Mouse (Mus musculus): ENCODE measurements around the gene Ccdc83.
"Not testable (repeated sequence)": the region's sequence is repeated elsewhere in the genome, so short reads cannot be mapped to it uniquely, and the experiment has no call there.

The Ccdc83 gene

DNA sequence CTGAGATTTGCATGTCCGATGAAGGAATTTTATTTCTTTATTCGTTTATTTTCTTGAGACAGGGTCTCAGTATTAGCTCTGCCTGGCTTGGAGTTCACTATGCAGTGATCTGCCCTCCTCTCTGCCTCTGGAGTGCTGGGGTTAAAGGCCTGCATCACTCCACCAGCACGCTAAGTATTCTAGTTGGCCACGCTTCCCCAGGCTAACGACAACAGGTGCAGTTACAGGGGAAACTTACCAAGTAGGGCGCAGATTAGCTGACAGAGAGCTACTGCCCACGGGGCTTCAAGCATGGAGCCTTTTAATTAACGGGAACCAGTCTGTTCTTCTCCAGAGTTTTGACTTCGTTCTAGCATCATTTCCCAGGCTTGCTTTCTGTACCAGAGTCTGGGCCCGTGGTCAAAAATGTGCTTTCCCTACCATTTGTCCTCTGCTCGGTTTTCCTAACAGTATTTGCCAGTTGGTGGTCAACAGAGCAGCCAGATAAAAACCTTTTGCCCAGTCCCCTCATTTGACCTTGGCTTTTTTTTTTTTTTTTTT, 9.1 kb upstream of the Ccdc83 start:
- in situ Hi-C loops (cut with MboI; ENCODE audit: low pct_unique_long_range_greater_than_20kb in 1 of 2, low sequenced_read_pairs in 2 of 2, unreplicated experiment in 1 of 2), result no loop called here

DNA sequence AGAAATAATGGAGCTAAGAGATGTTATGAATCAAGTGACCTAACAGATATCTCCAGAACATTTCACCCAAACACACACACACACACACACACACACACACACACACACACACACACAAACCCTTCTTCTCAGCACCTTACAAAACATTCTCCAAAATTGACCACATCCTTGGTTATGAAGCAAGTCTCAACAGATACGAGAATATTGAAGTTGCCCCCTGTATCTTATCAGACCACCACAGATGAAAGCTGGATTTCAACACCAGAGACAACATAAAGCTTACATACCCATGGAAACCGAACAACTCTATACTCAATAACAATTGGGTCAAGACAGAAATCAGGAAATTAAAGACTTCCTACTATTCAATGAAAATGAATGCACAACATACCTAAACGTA, 4.6 kb upstream of the Ccdc83 start:
- in situ Hi-C loops (cut with MboI; ENCODE audit: low pct_unique_long_range_greater_than_20kb in 1 of 2, low sequenced_read_pairs in 2 of 2, unreplicated experiment in 1 of 2), result no loop called here

GRCm38 (mm10) chr7:90261902-90262599, 3.5 kb downstream of the Ccdc83 start:
- in situ Hi-C loops (cut with MboI; ENCODE audit: low pct_unique_long_range_greater_than_20kb in 1 of 2, low sequenced_read_pairs in 2 of 2, unreplicated experiment in 1 of 2), result no loop called here

- in situ Hi-C loops (cut with MboI; ENCODE audit: low pct_unique_long_range_greater_than_20kb in 1 of 2, low sequenced_read_pairs in 2 of 2, unreplicated experiment in 1 of 2), result no loop called here
These were observed 5.7 kb downstream of the Ccdc83 start for GRCm38 (mm10) chr7:90259899-90260298.

DNA sequence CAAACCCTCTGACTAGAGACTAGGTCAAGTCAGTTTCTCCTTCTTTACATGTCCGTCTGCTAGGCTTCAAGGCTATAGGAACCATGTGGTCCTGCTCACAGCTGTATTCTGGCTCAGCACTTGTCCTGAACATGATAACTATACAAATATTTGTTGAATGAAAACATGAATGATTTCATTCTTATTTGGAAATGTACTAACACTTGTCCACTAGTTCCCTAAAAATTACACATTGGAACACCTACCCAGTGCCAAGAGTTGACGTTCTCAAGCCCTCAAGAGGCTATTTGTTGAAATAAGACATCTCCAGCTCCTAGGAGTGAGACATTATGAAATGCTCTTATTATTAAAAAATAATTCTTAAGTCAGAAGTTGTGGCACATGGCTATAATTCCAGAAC, 6.9 kb downstream of the Ccdc83 start:
- in situ Hi-C loops (cut with MboI; ENCODE audit: low pct_unique_long_range_greater_than_20kb in 1 of 2, low sequenced_read_pairs in 2 of 2, unreplicated experiment in 1 of 2), result no loop called here

DNA sequence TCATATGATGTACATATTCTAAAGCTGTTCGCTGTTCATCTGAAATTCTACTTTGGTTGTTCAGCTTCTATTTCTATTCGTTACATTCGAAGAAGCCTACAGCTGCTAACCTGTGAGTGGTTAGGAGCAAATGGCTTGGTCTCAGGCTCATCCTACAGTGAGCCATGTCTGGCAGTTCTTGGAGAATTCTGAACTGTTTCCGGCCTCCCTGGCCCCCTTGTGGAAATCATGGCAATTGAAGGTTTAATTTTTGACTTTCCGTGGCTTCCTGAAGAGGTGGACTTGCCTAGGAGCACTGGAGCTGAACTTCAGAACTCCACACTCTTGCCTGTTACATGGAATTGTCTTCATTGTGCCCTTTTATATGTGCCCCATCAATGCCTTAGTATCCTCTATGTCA, 12.6 kb downstream of the Ccdc83 start:
- in situ Hi-C loops (cut with MboI; ENCODE audit: low pct_unique_long_range_greater_than_20kb in 1 of 2, low sequenced_read_pairs in 2 of 2, unreplicated experiment in 1 of 2), result no loop called here

GRCm38 (mm10) chr7:90243643-90244042, 21.9 kb downstream of the Ccdc83 start:
- in situ Hi-C loops (cut with MboI; ENCODE audit: low pct_unique_long_range_greater_than_20kb in 1 of 2, low sequenced_read_pairs in 2 of 2, unreplicated experiment in 1 of 2), result no loop called here

DNA sequence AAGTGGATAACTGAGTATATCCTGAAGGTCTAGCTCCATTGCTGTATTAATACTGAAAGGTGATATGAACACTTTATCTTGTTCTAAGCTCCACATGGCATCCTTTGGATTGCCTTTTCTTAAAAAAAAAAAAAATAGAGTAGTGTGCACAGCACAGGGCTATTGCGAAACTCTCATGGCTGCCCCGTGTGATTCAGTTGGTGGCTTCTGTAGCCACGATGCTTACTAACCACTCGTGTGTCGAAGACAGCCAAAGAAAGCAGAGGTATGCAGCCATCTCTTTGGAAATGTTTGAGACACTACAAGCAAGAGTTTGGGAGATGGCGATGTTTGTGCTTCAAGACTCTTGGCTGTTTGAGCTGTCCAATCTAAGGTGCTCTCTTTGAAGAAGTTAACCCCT, 22.4 kb downstream of the Ccdc83 start:
- in situ Hi-C loops (cut with MboI; ENCODE audit: low pct_unique_long_range_greater_than_20kb in 1 of 2, low sequenced_read_pairs in 2 of 2, unreplicated experiment in 1 of 2), result no loop called here

DNA sequence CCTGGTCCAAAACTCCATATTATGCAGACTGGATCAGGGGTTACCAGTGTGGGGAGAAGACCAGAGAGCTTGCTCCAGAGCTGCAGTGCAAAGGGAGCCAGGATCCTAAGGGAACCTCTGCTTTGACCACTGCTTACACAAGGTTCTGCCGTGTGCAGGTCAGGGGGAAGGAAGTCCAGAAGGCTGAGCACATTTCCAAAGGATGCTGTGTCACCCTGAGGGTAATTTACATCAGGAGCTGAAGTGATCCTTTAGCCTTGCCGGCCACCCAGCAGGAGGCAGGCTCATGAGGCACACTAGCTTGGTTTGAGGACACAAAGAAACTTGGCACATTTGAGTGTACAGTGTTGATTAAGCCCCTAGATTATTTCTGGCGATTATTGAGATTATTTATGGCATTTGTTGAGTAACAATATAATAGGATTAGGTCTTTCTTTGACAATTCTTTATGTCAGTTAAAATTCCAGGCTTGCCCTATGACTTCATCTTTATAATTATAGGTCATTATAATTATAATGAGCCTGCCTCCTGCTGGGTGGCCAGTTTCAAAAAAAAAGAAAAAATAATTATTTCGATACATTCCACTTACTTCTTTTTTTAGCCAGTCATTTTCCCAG, 29.2 kb downstream of the Ccdc83 start:
- in situ Hi-C loops (cut with MboI; ENCODE audit: low pct_unique_long_range_greater_than_20kb in 1 of 2, low sequenced_read_pairs in 2 of 2, unreplicated experiment in 1 of 2), result no loop called here

DNA sequence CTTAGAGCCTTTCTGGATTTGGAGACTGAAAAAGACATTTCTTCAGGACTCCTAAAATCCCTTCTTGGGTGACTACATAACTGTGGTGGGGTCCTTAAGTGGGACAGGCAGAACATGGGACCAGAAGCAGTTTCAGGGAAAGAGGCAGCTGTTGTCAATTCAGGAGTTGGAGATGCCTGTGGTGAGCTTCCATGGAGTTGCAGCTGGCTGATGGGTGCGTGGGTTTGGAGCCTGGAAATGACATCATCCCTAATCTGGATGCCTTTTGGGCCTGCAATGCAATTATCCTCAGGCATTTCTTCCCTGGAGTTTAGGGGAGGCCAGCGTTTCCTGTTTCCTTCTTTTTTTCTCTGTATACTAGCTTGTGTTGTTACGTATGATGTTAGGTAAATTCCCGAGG, 31.7 kb downstream of the Ccdc83 start:
- in situ Hi-C loops (cut with MboI; ENCODE audit: low pct_unique_long_range_greater_than_20kb in 1 of 2, low sequenced_read_pairs in 2 of 2, unreplicated experiment in 1 of 2), result no loop called here

DNA sequence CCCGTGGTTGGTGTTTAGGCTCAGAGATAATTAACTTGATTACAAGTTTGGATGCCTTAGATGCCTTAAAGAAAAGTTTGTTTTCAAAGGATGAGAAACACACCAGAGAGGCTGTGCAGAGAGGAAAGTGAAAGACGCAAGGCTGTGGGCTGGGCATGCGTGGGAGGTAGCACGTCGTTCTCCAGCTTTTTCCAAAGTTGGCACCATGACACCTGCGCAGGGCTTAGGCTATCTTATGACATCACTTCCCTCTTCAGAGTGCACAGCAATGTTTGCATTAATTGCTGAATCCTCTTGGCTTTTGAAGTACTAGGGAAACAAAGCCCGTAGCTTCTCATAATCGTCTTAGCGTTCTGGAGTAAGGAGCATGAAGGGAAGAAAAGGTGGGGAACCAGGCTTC, 34.1 kb downstream of the Ccdc83 start:
- in situ Hi-C loops (cut with MboI; ENCODE audit: low pct_unique_long_range_greater_than_20kb in 1 of 2, low sequenced_read_pairs in 2 of 2, unreplicated experiment in 1 of 2), result no loop called here

- in situ Hi-C loops (cut with MboI; ENCODE audit: low pct_unique_long_range_greater_than_20kb in 1 of 2, low sequenced_read_pairs in 2 of 2, unreplicated experiment in 1 of 2), result not testable (repeated sequence)
These were observed 36.7 kb downstream of the Ccdc83 start for GRCm38 (mm10) chr7:90228884-90229283.

GRCm38 (mm10) chr7:90228075-90228474, 37.5 kb downstream of the Ccdc83 start:
- in situ Hi-C loops (cut with MboI; ENCODE audit: low pct_unique_long_range_greater_than_20kb in 1 of 2, low sequenced_read_pairs in 2 of 2, unreplicated experiment in 1 of 2), result no loop called here

DNA sequence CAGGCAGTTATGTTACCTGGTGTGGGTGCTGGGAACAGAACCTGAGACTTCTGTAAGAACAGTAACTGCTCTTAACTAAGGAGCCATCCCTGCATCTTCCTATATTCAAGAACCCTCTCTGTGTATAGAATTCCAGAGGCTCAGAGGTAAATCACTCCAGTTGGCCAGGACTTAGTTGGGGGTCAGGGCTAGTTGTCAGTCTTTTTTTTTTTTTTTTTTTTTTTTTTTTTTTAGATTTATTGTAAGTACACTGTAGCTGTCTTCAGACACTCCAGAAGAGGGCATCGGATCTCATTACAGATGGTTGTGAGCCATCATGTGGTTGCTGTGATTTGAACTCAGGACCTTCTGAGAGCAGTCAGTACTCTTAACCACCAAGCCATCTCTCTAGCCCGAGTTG, 44.1 kb downstream of the Ccdc83 start:
- in situ Hi-C loops (cut with MboI; ENCODE audit: low pct_unique_long_range_greater_than_20kb in 1 of 2, low sequenced_read_pairs in 2 of 2, unreplicated experiment in 1 of 2), result no loop called here

- in situ Hi-C loops (cut with MboI; ENCODE audit: low pct_unique_long_range_greater_than_20kb in 1 of 2, low sequenced_read_pairs in 2 of 2, unreplicated experiment in 1 of 2), result no loop called here
These were observed 47.5 kb downstream of the Ccdc83 start for GRCm38 (mm10) chr7:90218122-90218521.

DNA sequence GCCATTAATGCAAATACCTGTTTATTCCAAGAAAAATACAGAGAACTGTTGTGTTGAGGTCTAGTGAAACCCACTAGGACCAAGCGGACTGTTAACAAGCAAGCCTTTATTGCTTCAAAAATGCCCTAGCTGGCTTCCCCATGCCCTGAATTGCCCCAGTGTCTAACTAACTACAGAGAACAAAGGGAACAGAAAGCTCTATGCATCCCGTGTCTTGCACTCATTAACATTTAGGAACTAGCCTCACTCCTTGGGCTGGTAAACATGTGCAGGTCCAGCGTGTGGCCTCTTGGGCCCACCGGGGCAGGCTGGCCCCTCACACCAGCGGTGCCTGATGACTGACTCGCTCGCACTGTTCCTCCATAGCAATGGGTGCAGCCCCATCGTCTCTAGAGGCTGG, 49.1 kb downstream of the Ccdc83 start:
- in situ Hi-C loops (cut with MboI; ENCODE audit: low pct_unique_long_range_greater_than_20kb in 1 of 2, low sequenced_read_pairs in 2 of 2, unreplicated experiment in 1 of 2), result no loop called here

DNA sequence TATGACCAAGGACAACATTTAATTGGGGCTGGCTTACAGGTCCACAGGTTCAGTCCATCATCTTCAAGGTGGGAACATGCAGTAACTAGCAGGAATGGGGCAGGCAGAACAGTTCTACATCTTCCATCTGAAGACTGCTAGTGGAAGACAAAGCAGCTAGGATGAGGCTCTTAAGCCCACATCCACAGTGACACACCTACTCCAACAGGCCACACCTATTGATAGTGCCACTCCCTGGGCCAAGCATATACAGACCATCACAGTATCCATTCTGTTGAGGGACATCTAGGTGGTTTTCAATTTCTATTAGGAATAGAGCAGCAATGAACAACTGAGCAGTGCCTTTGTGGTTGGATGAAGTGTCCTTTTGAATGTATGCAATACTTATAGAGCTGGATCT, 54.6 kb downstream of the Ccdc83 start:
- in situ Hi-C loops (cut with MboI; ENCODE audit: low pct_unique_long_range_greater_than_20kb in 1 of 2, low sequenced_read_pairs in 2 of 2, unreplicated experiment in 1 of 2), result no loop called here

- in situ Hi-C loops (cut with MboI; ENCODE audit: low pct_unique_long_range_greater_than_20kb in 1 of 2, low sequenced_read_pairs in 2 of 2, unreplicated experiment in 1 of 2), result no loop called here
These were observed 55.5 kb downstream of the Ccdc83 start for GRCm38 (mm10) chr7:90210116-90210515.

DNA sequence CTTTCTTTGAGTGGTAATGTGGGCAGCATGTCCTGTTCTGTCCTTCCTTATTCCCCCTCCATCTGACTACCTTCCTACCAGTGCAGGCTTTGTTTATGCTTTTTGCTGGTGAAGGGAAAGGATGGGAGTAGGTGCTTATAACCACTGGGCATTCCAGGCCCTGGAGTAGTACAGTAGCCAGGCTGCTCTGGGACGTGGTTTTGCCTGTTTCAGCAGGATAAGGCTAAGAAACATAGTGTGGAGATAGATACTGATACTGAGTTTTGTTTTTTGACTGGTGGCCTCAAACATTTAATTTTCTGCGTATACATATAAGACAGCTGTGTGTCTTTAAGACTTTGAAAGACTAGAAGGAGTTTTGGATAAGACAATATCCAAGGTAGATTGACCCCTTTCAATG, 61.7 kb downstream of the Ccdc83 start:
- in situ Hi-C loops (cut with MboI; ENCODE audit: low pct_unique_long_range_greater_than_20kb in 1 of 2, low sequenced_read_pairs in 2 of 2, unreplicated experiment in 1 of 2), result no loop called here

- in situ Hi-C loops (cut with MboI; ENCODE audit: low pct_unique_long_range_greater_than_20kb in 1 of 2, low sequenced_read_pairs in 2 of 2, unreplicated experiment in 1 of 2), result no loop called here
These were observed 63.6 kb downstream of the Ccdc83 start for GRCm38 (mm10) chr7:90201877-90202465.

Measured in mouse embryonic stem cell (cell line).